Mouse (Mus musculus): Measurements from ENCODE around the gene Gm11627. TPM values are rescaled to one million over a fixed set of nuclear protein-coding genes. Genes with fewer than 3 reads are reported as not detected.

Gm11627 gene
- total RNA-seq, 2 experiments from 2014 or later = 2.0 to 2.2 TPM

Other genes with a start within 250 kb of the Gm11627 start
- gene Slc4a1, start 213.3 kb downstream of the Gm11627 start, total RNA-seq (2021) = 1 to 10 TPM in 1 of 2 experiments, under 1 TPM in 1; 0.87 to 1.9 TPM
- gene Rundc3a, start 186.1 kb downstream of the Gm11627 start, total RNA-seq (2021) = 100 to 1,000 TPM; 261 to 262 TPM
- gene Slc25a39, start 171.5 kb downstream of the Gm11627 start, total RNA-seq (2021) = 10 to 100 TPM; 57.2 to 58.8 TPM
- gene Grn, start 149.1 kb downstream of the Gm11627 start, total RNA-seq (2021) = 10 to 100 TPM; 54.0 to 58.5 TPM
- gene Fam171a2, start 131.8 kb downstream of the Gm11627 start, total RNA-seq (2021) = 100 to 1,000 TPM; 237 to 243 TPM
- gene Itga2b, start 109.3 kb downstream of the Gm11627 start, total RNA-seq (2021) = 1 to 10 TPM; 3.6 to 4.0 TPM
- 10 to 100 TPM; 59.6 to 62.6 TPM for gene Gpatch8, start 23.1 kb downstream of the Gm11627 start, total RNA-seq (2021)
- 1 to 10 TPM; 6.8 to 7.4 TPM for gene Fzd2, start 24.9 kb upstream of the Gm11627 start, total RNA-seq (2021)
- gene Meioc, start 84.3 kb upstream of the Gm11627 start, total RNA-seq (2021) = not detected
- 10 to 100 TPM; 32.8 to 34.5 TPM for gene Ccdc43, start 118.3 kb upstream of the Gm11627 start, total RNA-seq (2021)
- 100 to 1,000 TPM; 103 to 110 TPM for gene Adam11, start 182.0 kb upstream of the Gm11627 start, total RNA-seq (2021)
- 10 to 100 TPM; 46.7 to 60.2 TPM for gene Gjc1, start 240.2 kb upstream of the Gm11627 start, total RNA-seq (2021)